Mouse (Mus musculus) CD4-positive, CD25-positive, alpha-beta regulatory T cell, adult 4 months (primary cell): ENCODE results near the gene Hist1h3g. TPM values are rescaled to one million over a fixed set of nuclear protein-coding genes. Genes with fewer than 3 reads are reported as not detected.
A peak's percentile ranks its signal among the peaks of the same experiment; 100 is the strongest.
"Not testable (repeated sequence)": the region's sequence is repeated elsewhere in the genome, so short reads cannot be mapped to it uniquely, and the experiment has no call there.

Experiments
- ATAC-seq: one replicate; pipeline ENCODE4 v1.8.0; 2017
- polyA plus RNA-seq, 2 experiments: library from polyadenylated mRNA; unstranded; fragments of 100-300 nt; shearing (Covaris generic); gene quantifications; one replicate each; pipeline ENCODE4 v1.2.1; 2017

The Hist1h3g gene
- polyA plus RNA-seq, 2 experiments from 2014 or later: not detected

DNA sequence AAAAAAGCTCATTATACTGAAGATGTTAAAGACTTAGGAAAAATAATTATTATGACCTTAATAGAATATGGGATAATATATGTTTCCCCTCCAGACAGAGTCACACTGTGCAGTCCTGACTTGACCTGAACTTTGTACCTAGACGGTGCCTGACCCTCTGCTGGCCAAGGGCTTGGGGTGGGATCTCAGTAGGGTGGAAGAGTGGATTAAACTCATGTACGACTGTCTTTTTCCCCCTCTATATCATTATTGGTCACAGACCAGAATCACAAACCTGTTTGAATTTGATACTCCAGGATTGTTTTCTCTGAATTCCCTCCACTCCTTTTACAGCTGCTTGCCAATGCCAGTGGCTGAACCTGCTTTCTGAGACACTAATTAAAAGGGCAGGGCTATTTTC is 25.5 kb downstream of the Hist1h3g start:
- not testable (repeated sequence) for ATAC-seq

GRCm38 (mm10) chr13:23561531-23561882 is 26.3 kb downstream of the Hist1h3g start:
- peak; percentile 8 for ATAC-seq

DNA sequence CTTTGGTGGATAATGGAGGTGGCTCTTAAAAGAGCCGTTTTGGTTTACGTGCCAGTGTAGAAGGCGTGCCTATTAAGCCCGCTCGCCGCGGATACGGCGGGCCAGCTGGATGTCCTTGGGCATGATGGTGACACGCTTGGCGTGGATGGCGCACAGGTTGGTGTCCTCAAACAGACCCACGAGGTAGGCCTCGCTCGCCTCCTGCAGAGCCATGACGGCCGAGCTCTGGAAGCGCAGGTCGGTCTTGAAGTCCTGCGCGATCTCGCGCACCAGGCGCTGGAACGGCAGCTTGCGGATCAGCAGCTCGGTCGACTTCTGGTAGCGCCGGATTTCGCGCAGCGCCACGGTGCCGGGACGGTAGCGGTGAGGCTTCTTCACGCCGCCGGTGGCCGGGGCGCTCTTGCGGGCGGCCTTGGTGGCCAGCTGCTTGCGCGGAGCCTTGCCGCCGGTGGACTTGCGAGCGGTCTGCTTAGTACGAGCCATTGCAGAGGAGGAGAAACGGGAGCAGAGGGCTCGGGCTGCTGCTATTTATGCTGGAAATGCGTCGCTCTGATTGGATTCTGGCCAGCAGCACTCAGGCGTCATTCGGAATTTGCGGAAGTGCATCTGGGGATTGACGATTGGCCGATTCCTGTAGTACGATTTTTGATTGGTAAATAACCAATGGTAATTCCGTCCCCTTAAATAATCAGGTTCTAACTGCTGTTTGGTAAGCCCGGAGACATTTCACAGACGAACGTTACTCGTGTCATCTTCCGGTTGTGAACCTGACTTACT is 26.8 kb downstream of the Hist1h3g start, which contains the start of gene Hist1h3e:
Hist1h3e (minus strand) TSS at position 487 of the 777 bp plus-strand sequence.
- ATAC-seq: peak; percentile 93

DNA sequence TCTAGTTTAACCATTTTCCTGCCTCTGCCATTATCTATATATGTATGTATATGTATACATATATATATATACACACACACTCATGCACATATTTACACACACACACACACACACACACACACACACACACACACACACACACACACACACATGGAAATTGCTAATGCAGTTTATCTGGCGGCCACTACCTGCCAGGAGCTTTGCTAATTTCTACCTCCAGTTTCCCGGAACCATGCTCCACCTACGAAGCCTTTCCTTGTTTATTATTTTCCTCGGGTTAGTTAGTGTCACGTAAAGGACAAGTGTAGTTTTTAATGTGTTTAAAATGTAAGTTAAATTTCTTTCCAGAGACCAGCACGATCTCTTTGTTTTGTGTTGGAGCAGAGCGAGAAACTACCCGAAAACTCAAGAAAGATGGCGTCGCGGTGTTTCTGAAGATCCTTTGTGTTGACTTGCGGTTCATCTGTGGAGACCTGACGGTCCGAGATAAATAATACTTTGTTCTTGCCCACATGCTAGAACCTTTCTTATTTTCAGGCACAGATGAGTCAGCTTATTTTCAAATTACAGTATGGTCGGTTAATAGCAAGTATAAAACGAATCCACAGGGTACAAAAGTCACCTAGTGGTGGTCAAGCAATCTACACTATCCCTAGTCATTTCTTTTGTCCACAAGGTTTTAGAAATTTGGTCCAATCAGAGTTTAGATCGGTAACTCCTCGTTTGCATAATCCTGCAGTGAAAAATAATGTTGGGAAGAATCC is 27.7 kb downstream of the Hist1h3g start:
- peak; percentile 18 for ATAC-seq

DNA sequence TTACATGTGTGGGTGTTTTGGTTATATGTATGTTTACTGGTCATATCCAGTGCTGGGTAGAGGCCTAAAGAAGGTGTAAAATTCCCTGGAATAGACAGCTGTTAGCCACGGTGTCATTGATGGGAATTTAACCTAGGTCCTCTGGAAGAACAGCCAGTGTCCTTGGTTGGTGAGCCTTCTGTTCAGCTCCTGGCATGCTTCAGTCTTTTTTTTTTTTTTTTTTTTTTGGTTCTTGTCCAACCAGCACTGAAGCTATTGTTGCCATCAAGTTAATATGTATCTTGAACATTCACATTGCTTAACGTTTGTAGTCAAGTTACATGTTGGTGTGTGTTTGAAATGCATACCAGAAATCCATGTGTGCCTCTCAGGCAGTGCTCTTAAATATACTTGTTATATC is 29.3 kb downstream of the Hist1h3g start:
- ATAC-seq: no peak

- ATAC-seq: peak; percentile 7
Observed at GRCm38 (mm10) chr13:23570261-23571021, 35.2 kb downstream of the Hist1h3g start.

GRCm38 (mm10) chr13:23571022-23571503 is 35.8 kb downstream of the Hist1h3g start, which contains the start of the genes Hist1h2ae and Hist1h2bg:
Gene Hist1h2ae, minus strand, starts transcription at chr13:23571220.
Gene Hist1h2bg, plus strand, starts transcription at chr13:23571396.
- ATAC-seq: peak; percentile 82

DNA sequence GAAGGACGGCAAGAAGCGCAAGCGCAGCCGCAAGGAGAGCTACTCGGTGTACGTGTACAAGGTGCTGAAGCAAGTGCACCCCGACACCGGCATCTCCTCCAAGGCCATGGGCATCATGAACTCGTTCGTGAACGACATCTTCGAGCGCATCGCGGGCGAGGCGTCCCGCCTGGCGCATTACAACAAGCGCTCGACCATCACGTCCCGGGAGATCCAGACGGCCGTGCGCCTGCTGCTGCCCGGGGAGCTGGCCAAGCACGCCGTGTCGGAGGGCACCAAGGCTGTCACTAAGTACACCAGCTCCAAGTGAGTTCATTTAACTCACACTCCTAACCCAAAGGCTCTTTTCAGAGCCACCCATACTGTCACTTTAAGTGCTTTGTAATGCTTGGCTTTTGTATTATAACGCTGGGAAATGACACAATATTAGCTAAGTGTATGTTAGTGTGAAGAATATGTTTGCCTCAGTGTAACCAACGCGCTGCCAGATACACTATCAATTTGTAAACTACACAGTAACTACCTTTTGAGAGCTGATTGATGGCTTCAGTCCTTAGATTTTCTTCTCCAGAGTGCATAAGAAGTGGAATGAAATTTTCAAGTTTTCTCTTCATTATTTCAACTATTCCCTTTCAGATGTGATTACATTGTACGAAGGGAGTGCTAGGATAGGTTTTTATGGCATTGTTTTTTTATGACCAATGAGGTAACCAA is 36.4 kb downstream of the Hist1h3g start:
- not testable (repeated sequence) for ATAC-seq

GRCm38 (mm10) chr13:23572218-23573033 is 37.2 kb downstream of the Hist1h3g start:
- no peak for ATAC-seq

GRCm38 (mm10) chr13:23573034-23573897 is 38.0 kb downstream of the Hist1h3g start:
- not testable (repeated sequence) for ATAC-seq

- peak; percentile 74 for ATAC-seq
Observed at GRCm38 (mm10) chr13:23573898-23574524, 38.8 kb downstream of the Hist1h3g start, which contains the start of the genes Hist1h2bf and Hist1h2ad. Gene Hist1h2bf, minus strand, starts transcription at chr13:23574196. Gene Hist1h2ad, plus strand, starts transcription at chr13:23574381.

GRCm38 (mm10) chr13:23574546-23575170 is 39.4 kb downstream of the Hist1h3g start:
- not testable (repeated sequence) for ATAC-seq

- peak; percentile 40 for ATAC-seq
Observed at GRCm38 (mm10) chr13:23575271-23575851, 40.1 kb downstream of the Hist1h3g start, which contains the start of gene Hist1h3d. Gene Hist1h3d, plus strand, starts transcription at chr13:23575763.

DNA sequence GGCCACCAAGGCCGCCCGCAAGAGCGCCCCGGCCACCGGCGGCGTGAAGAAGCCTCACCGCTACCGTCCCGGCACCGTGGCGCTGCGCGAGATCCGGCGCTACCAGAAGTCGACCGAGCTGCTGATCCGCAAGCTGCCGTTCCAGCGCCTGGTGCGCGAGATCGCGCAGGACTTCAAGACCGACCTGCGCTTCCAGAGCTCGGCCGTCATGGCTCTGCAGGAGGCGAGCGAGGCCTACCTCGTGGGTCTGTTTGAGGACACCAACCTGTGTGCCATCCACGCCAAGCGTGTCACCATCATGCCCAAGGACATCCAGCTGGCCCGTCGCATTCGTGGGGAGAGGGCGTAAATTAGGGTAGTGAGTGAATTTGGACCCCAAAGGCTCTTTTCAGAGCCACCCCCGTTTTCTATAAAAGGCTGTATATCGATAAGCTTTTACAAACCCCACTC is 40.7 kb downstream of the Hist1h3g start:
- not testable (repeated sequence) for ATAC-seq

- ATAC-seq: no peak
Observed at GRCm38 (mm10) chr13:23576351-23576881, 41.2 kb downstream of the Hist1h3g start.

- no peak for ATAC-seq
Observed at GRCm38 (mm10) chr13:23576906-23577639, 41.9 kb downstream of the Hist1h3g start.

DNA sequence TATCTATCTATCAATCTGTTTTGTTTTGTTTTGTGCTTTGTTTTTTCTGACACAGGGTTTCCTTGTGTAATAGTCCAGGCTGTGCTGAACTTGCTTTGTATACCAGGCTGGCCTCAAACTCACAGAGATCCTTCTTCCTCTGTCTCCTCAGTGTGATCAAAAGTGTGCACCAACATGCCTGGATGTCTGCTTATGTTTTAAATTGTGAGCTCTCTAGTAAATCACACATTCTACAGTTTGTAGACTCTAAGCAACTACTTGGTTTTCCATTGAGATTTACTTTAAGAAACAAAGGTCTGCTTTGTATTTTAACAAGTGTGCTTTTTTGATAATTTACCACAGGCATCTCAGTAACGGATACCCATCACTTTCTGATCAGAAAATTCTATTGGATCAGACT is 42.6 kb downstream of the Hist1h3g start:
- ATAC-seq: no peak
